Mouse (Mus musculus) left cerebral cortex, adult 8-10 months (tissue): ENCODE measurements around the gene Rfxank. TPM values are rescaled to one million over a fixed set of nuclear protein-coding genes. Genes with fewer than 3 reads are reported as not detected.
A peak's percentile ranks its signal among the peaks of the same experiment; 100 is the strongest.

Experiments used
- DNase-seq, 2 experiments: peaks; one replicate each; pipeline ENCODE4 v3.0.0; 2022; ENCODE audit warnings: low spot score in 2 of 2
- total RNA-seq, 4 experiments: library from RNA; stranded (reverse); gene quantifications; 2 replicates each; pipeline ENCODE4 v1.2.4; 2022

The Rfxank gene
- total RNA-seq, 4 experiments from 2014 or later: 15.1 to 19.6 (median 16.4) TPM

- no peak for DNase-seq
Observed at GRCm38 (mm10) chr8:70150158-70150557, 11.2 kb upstream of the Rfxank start.

- no peak for DNase-seq
Observed at GRCm38 (mm10) chr8:70147678-70148607, 9.0 kb upstream of the Rfxank start.

GRCm38 (mm10) chr8:70139981-70140380 lies 1.0 kb upstream of the Rfxank start:
- DNase-seq: no peak

- no peak for DNase-seq
Observed at GRCm38 (mm10) chr8:70137890-70138289, 1.1 kb downstream of the Rfxank start.

- DNase-seq: no peak
Observed at GRCm38 (mm10) chr8:70136591-70136990, 2.4 kb downstream of the Rfxank start.

- no peak for DNase-seq
Observed at GRCm38 (mm10) chr8:70134931-70135330, 4.0 kb downstream of the Rfxank start.

GRCm38 (mm10) chr8:70134086-70134485 lies 4.9 kb downstream of the Rfxank start:
- no peak for DNase-seq

- DNase-seq: peak; percentile 65 to 79
Observed at GRCm38 (mm10) chr8:70131166-70131883, 7.6 kb downstream of the Rfxank start, which contains the start of gene Nr2c2ap. Gene Nr2c2ap (plus strand): TSS chr8:70131333.

GRCm38 (mm10) chr8:70130066-70130465 lies 8.9 kb downstream of the Rfxank start:
- no peak for DNase-seq

GRCm38 (mm10) chr8:70129309-70129952 lies 9.5 kb downstream of the Rfxank start:
- peak in 1 of 2 experiments; percentile 87 for DNase-seq

GRCm38 (mm10) chr8:70128435-70128834 lies 10.5 kb downstream of the Rfxank start:
- no peak for DNase-seq

- peak in 1 of 2 experiments; percentile 56 for DNase-seq
Observed at GRCm38 (mm10) chr8:70124992-70125391, 14.0 kb downstream of the Rfxank start.

GRCm38 (mm10) chr8:70122863-70123262 lies 16.1 kb downstream of the Rfxank start:
- DNase-seq: no peak

GRCm38 (mm10) chr8:70120667-70121066 lies 18.3 kb downstream of the Rfxank start, which contains the start of gene Ncan:
Gene Ncan (minus strand): TSS chr8:70120873.
- DNase-seq: peak; percentile 89 to 91

GRCm38 (mm10) chr8:70118726-70119700 lies 19.9 kb downstream of the Rfxank start:
- peak in 1 of 2 experiments; percentile 85 for DNase-seq

- DNase-seq: no peak
Observed at GRCm38 (mm10) chr8:70117611-70118010, 21.3 kb downstream of the Rfxank start.

GRCm38 (mm10) chr8:70114892-70115291 lies 24.1 kb downstream of the Rfxank start:
- no peak for DNase-seq

GRCm38 (mm10) chr8:70114488-70114887 lies 24.5 kb downstream of the Rfxank start:
- no peak for DNase-seq

- no peak for DNase-seq
Observed at GRCm38 (mm10) chr8:70112401-70113016, 26.4 kb downstream of the Rfxank start.
